Mouse (Mus musculus): Measurements from ENCODE around the gene Papss1. TPM values are rescaled to one million over a fixed set of nuclear protein-coding genes. Genes with fewer than 3 reads are reported as not detected.

The Papss1 gene
- polyA plus RNA-seq, 1 experiment, result 73.3 TPM

DNA sequence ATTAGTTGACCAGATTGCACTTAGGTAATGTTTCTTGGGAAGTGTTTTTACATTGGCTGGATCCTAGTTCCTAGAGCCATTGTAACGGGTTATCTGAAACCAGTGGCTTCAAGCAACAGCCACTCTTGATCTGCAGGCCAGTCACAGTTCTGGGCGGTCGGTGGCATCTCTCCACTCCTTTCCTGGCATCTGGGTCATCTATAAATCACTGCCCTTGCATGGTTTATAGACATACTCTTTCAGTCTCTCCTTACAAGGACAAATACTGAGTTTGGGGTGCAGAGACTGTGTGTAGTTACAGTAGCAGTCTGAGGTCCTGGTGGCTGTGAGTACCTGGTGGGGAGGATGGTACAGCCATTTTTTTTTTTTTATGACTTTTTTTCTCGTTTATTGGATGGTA, 15.5 kb downstream of the Papss1 start:
- DNase-seq (ENCODE audit: extremely low spot score in 1 of 2, low spot score in 1 of 2), result no peak

GRCm38 (mm10) chr3:131581096-131581495, 16.5 kb downstream of the Papss1 start:
- DNase-seq (ENCODE audit: extremely low spot score in 1 of 2, low spot score in 1 of 2), result no peak

- no peak for DNase-seq (ENCODE audit: extremely low spot score in 1 of 2, low spot score in 1 of 2)
Observed at GRCm38 (mm10) chr3:131586818-131587217, 22.2 kb downstream of the Papss1 start.

DNA sequence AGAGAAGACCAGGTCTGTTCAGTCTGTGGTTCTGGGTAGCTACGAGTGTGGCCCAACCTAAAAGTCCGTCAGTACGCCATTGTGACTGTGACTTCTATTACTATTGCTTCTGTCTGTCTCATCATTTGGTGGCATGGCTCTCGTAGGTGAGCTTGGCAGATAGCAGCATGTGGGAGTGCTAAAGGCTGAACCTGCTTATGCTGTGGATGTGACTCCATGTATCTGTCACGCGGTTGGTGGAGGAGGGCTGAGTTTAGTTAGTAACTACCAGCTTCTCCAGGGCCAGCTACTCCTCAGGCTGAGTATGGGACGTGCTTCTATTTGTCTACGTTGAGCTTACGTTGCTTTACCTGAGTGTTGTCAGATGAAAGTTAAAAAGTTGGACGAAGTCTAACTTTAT, 23.4 kb downstream of the Papss1 start:
- DNase-seq (ENCODE audit: extremely low spot score in 1 of 2, low spot score in 1 of 2), result no peak

- DNase-seq (ENCODE audit: extremely low spot score in 1 of 2, low spot score in 1 of 2), result peak in 1 of 2 experiments; percentile 36
Observed at GRCm38 (mm10) chr3:131593143-131593798, 28.7 kb downstream of the Papss1 start.

- no peak for DNase-seq (ENCODE audit: extremely low spot score in 1 of 2, low spot score in 1 of 2)
Observed at GRCm38 (mm10) chr3:131594361-131594760, 29.8 kb downstream of the Papss1 start.

- DNase-seq (ENCODE audit: extremely low spot score in 1 of 2, low spot score in 1 of 2), result no peak
Observed at GRCm38 (mm10) chr3:131595546-131596245, 31.1 kb downstream of the Papss1 start.

- DNase-seq (ENCODE audit: extremely low spot score in 1 of 2, low spot score in 1 of 2), result no peak
Observed at GRCm38 (mm10) chr3:131600726-131601125, 36.2 kb downstream of the Papss1 start.

- no peak for DNase-seq (ENCODE audit: extremely low spot score in 1 of 2, low spot score in 1 of 2)
Observed at GRCm38 (mm10) chr3:131601366-131601765, 36.8 kb downstream of the Papss1 start.

GRCm38 (mm10) chr3:131602995-131603414, 38.4 kb downstream of the Papss1 start:
- no peak for DNase-seq (ENCODE audit: extremely low spot score in 1 of 2, low spot score in 1 of 2)

DNA sequence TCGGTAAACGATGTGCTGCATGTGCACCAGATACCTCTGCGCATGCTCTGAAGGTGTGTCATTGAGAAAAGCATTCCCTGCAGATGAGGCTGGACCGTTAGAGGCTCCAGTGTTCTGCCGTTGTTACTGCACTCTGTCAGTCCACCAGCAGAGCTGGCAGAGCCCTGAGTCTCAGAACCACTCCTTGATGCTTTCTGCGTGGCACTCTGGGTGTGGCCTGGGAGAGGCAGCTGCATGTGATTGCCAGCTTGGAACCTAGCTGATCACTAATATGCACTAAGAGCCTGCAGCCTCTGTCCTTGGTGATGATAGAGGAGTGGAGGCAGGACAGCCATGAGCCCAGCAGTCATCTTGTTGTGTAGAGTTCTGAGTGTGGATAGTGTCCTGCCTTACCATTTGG, 43.5 kb downstream of the Papss1 start:
- DNase-seq (ENCODE audit: extremely low spot score in 1 of 2, low spot score in 1 of 2), result no peak

DNA sequence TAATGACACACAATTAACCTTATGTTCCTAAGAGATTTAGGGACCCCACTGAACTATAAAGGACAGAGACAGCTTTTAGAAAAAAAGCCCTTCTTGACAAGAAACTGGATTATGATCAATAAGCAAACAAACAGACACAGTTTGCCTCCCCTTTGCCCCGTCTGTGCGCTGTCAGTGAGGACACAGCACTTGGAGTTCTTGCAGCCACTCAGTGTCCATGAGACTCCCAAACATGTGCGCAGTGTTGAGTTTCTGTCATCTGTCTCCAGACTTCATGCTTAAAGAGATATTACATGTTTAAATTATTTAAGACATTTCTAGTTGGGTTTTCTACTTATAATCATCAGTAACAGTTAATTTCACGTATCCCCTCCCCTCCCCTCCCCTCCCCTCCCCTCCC, 45.1 kb downstream of the Papss1 start:
- no peak for DNase-seq (ENCODE audit: extremely low spot score in 1 of 2, low spot score in 1 of 2)

DNA sequence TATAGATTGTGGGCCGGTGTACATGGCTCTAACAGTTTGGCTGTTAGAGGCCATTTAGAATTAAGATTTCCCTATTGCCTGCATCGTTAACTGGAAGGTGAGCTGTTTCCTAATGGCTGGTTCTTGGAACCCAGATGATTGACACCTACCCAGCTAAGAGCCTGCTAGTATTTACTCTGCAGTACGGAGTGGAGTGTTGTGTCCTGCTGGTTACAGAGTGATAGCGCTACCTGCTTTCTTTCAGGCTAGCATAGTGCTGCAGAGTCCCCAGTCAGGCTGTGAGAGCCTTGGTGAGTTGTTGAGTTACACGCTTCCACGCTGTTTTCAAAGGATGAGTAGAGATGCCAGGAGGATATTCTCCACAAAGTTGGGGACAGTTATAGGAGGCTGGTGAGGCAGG, 46.0 kb downstream of the Papss1 start:
- DNase-seq (ENCODE audit: extremely low spot score in 1 of 2, low spot score in 1 of 2), result no peak

- peak in 1 of 2 experiments; percentile 37 for DNase-seq (ENCODE audit: extremely low spot score in 1 of 2, low spot score in 1 of 2)
Observed at GRCm38 (mm10) chr3:131612847-131613246, 48.3 kb downstream of the Papss1 start.

- no peak for DNase-seq (ENCODE audit: extremely low spot score in 1 of 2, low spot score in 1 of 2)
Observed at GRCm38 (mm10) chr3:131614056-131614455, 49.5 kb downstream of the Papss1 start.

GRCm38 (mm10) chr3:131618580-131619338, 54.2 kb downstream of the Papss1 start:
- DNase-seq (ENCODE audit: extremely low spot score in 1 of 2, low spot score in 1 of 2), result no peak

DNA sequence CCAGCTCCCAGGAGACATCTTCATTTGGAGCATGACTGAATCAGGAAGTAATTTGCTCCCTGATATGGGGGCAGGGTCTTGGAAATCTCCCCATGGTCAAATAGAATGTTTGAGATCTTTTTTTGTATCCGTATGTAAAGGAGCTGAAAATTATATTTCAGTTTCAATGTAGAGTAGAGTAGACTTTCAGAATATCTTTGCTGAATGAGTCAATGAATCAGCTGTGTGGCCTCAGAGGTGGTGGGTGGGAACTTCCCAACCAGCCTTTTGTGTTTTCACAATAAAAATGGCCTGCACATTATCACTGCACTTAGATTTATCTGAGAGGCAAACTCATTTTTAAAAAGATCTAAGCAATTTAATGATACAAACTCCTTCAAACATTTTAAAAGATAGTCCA, 58.6 kb downstream of the Papss1 start:
- no peak for DNase-seq (ENCODE audit: extremely low spot score in 1 of 2, low spot score in 1 of 2)

DNA sequence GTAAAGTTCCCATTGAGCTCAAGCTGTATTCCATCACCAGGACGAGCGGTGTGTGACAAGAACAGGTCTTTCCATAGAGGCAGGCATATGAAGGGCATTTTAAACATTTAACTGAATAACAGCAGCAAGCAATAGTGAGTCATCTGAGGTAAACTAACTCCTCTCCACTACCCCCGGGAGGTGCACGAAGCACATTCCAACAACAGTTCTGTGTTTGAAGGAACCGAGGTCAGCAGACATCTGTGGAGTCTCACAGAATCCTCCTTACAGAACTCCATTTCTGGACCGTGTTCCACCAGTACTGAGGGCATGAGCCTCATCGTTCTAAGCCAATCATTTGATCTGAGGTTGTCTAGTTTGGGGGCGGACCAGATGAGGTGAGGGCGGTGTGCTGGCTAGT, 59.5 kb downstream of the Papss1 start:
- no peak for DNase-seq (ENCODE audit: extremely low spot score in 1 of 2, low spot score in 1 of 2)

DNA sequence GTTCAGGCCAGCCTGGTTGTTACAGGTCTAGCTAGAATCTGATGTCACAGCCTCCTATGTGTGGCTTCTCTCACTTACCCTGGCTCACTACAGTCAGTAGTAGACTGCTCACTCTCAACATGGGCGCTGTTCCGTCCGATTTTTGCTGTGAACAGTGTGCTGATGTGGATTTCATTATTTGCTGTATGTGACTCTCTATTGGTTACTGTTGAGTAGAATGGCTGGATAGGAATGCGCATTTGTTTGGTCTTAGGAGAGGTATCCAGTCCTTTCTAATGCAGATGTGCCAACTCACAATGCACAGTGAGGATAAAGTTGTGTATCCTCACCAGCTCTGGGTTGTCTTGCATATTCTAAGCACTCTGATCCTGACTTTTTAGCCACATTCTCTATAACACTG, 62.9 kb downstream of the Papss1 start:
- DNase-seq (ENCODE audit: extremely low spot score in 1 of 2, low spot score in 1 of 2), result no peak

DNA sequence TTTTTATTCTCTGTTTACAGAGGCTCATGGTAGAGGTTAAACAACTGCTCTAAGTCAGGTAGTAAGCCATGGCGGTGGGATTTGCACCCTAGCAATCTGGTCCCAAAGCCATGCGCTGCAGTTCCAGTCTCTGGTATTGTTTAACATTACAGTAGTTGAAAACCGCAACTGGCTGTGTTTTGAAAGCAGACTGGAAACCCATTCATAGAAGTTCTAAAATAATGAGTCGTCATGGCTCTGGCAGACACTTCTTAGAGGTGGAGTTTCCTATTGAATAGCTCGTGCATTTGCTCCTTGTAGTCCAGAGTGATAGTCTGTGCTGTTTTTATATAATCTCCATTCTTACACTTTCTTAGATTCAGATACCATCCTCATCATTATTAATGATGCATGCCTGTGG, 63.7 kb downstream of the Papss1 start:
- DNase-seq (ENCODE audit: extremely low spot score in 1 of 2, low spot score in 1 of 2), result no peak

- DNase-seq (ENCODE audit: extremely low spot score in 1 of 2, low spot score in 1 of 2), result no peak
Observed at GRCm38 (mm10) chr3:131628931-131629330, 64.4 kb downstream of the Papss1 start.
